Mouse (Mus musculus) embryo, embryonic 11 days (tissue): ENCODE data around the gene Gpr152.
A peak's percentile ranks its signal among the peaks of the same experiment; 100 is the strongest.

ENCODE experiments used
- DNase-seq: peaks from one replicate; pipeline ENCODE4 v3.0.0-alpha.2; 2015

Gpr152 gene

DNA sequence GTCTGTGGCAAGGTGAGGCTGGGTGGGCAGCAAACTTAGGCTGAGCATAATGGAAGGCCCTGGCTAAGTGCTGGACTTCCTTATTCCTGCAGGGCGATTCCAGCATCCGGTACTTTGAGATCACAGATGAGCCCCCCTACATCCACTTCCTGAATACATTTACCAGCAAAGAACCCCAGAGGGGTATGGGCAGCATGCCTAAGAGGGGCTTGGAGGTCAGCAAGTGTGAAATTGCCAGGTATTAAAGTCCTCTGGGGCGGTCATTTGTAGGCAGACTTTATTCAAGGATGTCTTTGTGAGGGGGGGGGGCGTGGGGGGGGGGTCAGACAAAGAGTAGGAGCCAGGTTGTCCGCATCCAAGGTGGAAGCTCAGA, 11.9 kb downstream of the Gpr152 start:
- DNase-seq, result no peak

DNA sequence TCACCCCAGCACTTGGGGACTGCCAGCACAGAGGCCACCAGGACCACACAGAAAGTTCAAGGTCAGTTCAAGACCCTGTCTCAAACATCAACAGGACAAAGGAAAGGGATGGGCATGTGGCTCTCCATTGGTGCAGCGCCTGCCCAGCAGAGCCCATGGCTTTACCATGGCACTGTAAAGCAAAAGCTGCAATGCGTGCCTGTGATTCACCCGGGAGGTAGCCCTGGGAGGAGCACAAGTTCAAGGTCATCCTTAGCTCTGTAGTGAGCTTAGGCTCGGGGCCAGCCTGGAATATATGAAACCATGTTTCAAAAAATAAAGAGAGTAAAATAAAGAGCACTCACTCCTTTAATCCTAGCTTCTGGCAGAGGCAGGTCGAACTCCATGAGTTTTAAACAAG, 12.3 kb downstream of the Gpr152 start:
- DNase-seq, result no peak

DNA sequence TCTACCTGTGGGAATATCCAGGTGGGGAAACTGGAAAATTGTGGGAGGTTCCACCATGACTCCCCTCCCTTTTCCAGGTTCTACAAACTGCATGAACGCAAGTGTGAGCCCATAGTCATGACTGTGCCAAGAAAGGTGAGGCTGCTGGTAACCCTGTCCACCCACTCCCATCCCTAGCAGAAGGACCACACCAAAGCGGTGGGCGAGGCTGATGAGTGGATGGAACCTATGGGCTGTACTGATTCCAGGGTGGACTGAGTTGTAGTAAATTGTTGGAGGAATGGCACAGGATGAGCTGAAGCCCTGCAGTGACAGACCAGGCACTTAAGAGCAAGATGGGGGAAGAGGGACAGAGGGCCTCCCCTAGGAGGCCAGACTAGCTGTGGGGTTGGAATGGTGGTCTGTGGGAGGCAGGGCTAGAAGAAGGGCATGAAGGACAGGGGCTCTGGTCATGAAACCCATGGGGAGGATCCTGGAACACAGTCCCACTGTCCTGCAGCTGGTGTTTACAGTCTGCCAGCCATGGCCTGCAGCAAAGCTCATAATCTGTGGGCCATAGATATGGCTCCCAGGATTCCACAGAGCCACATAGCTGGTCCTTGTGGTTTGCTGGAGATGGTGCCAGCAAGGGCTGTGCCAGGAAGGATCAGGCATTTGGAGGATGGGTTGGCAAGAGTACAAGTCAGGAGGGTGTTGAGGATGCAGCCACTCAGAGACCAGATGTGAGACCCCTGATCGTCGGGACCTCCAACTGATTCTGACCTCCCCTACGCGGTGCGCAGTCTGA, 13.1 kb downstream of the Gpr152 start:
- no peak for DNase-seq

DNA sequence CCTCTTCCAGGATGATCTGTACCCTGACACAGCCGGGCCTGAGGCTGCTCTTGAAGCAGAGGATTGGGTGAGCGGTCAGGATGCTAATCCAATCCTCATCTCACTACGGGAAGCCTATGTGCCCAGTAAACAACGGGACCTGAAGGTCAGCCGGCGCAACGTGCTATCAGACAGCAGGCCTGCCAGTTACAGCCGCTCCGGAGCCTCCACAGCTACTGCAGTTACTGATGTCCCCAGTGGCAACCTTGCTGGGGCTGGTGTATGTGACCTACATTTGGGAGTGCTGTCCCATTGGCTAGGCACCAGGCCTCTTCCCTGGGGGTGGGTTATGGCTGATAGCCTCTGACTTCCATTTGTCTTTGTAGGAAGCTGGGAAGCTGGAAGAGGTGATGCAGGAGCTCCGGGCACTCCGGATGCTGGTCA, 13.7 kb downstream of the Gpr152 start, which contains the start of gene Ptprcap:
TSS of gene Ptprcap (plus strand) at position 373 of the 423 bp plus-strand sequence.
- no peak for DNase-seq

DNA sequence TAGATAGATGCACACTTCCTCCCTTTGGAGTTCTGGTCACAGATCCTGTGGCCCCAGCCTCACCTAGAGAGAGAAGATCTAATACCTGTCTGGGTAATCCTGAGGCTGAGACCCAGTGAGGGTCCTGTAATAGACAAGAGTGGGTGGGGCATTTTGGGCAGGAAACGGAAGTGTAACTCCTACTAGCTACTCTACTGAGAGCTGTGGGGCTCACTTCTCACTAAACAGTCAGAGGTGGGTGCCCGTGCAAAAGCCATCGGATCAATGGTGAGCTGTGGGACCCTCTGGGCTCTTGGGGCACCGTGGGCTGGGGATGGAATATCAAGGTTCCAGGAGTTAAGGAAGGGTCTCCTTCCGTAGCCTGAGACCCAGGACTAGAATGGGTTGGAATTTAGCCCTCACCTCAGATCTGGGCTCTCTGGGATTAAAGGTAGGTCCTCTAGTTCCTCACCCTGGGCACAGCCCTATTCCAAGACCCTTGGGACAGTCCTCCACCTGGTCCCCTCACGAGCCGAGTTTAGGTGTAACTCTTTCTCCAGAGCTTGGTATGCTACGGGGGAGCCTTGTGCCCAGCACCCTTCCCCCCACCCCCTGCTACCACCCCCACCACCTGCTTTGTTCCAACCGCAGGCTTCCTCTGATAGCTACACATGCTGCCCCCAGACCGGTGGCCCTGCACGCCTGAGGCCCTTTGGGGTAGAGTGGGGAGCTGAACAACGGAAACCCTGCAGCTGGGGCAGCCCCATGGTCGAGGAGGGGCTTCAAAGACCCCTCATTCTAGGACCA, 15.0 kb downstream of the Gpr152 start:
- DNase-seq, result no peak

DNA sequence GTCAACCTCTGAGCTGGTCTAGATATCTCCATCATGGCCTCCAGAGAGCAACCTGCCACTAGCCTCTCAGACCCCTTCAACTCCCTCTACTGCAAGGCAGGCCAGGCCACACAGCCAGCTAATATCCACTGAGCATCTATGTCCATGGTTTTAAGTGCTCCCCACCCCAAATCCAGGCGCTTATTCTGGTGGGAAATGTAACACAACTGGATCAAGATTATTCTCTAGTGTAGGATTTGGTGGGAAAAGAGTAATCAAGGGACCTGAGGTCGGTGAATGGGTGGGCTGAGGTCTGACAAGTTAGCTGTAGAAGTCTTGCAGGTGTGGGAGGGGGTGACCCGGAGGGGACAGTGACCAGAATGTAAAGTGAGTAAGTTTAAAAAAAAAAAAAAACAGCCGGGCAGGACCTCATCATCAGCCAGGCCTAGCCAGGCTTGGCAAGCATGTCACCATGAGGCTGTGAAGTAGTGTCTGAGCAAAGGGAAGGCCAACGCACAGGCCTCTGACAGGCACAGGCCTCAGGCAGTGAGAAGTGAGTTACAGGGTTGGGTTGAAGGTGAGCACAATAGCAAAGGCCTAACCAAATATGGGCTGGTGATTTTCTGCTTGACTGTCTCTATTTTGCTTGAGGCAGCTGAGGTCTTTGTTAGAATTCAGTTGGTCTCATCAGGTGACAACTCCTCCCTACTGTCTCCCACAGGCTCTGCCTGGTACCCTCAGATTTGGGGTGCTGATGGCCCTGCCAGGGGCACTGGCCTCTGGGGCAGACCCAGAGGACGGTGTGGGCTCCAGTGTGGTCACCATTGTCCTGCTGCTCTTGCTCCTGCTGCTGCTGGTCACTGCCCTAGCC, 15.9 kb downstream of the Gpr152 start:
- DNase-seq, result no peak

DNA sequence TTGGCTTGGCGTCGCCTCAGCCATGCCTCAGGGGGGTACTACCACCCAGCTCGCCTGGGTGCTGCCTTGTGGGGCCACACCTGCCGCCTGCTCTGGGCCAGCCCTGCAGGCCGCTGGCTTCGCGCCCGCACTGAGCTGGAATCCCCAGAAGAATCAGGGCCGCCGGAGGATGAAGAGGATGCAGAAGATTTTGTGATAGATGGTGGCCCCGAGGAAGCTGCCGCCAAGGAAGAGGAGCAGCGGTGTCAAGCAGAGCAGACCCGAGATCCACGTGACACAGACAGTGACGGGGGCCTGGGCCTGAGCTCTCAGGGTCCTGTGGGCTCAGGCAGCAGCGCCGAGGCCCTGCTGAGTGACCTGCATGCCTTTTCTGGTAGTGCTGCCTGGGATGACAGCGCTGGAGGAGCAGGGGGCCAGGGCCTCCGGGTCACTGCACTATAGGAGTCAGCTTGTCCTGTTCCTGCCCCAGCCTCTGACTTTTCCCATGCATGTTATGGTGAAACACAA, 16.5 kb downstream of the Gpr152 start:
- DNase-seq, result no peak

DNA sequence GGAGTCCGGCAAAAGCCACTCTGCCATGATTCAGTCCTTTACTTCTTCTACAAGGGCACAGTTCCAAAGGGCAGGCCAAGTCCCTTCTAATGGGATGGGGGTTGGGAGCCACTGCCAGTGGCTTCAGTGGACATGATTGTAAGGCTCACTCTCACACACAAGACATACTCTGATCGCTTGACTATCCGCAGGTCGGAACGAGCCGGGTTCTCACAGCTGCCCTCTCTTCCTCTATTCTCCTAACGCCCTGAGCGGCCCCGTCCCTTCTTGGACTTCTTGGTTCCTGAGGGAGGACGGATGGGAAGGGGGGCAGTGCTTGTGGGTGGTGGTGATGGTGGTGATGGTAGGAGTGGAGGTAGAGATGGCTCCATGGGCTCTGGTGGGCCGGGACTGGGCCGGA, 17.2 kb downstream of the Gpr152 start:
- DNase-seq, result no peak

DNA sequence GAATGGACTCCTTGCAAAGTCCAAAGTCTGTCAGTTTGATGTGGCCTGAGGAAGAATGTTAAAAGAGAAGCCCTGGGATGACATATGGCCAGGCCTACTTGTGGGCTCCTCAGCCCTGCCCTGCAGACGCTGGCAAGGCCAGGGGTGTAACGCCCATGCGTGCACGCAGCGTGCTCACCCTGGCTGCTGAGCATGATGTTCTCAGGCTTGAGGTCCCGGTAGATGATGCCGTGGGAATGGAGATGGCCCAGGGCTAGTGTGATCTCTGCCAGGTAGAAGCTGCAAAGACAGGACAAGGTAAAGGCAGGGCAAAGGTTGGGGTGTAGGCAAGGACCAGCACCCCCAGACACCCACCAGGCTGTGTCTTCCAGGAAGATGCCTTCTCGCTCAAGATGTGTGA, 19.5 kb downstream of the Gpr152 start:
- DNase-seq, result no peak

DNA sequence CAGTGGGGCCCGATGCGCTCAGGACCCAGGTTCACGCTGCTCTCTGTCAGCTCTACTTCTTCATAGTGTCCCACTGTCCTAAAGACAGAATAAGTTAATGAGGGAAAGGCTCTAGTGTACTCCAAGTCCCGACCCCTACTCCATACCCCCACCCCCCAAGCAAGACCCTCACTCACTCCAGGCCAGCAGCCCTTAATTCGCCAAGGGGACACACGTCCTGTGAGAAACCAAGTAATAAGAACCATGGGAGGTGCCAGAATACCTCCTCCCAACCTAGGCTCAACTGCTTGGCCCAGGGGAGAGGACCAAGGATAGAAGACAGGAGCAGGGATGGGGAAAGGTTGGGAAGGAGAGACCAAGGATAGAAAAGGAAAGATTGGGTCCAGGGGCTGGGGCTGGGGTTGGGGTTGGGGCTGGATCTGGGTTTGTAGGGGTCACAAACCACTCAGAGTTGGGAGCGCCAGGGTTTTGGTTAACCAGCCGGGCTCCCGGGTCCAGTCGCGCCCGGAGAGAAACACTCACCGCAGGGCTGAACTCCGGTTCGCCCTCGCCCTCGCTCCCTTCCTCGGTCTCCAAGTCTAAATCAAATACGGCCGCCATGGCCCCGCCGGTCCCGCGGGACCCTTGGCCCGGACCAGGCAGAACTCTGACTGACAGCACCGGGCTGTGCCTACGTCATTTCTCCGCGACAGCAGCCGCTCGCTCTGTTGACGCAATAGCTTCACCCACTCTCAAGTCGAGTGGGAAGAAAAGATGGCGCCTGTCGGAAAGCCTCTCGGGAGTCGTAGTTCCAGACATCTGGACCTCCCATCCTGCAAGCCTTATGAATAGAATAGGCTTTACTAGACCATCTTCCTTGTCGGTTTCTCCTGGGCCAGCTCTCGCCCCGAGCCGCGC, 23.3 kb downstream of the Gpr152 start, which contains the start of gene Rps6kb2:
TSS of gene Rps6kb2 (minus strand) at position 709 of the 897 bp plus-strand sequence.
- DNase-seq, result peak; percentile 97

DNA sequence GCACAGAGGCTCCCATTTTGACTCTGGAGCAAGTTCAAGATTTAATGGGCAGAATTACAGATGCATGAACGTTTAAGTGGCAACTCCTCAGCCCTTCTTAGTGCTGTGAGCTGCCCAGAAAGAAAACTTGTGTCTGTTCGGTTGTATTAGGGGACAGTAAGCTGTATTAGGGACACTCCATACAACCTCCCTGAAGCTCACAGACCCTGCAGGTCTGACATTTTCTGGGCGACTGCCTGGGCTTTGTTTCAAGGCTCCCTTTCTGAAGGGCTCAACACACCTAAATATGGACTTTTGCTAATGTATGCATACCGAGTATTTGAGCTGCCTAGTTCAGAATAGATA, 23.9 kb downstream of the Gpr152 start:
- no peak for DNase-seq

DNA sequence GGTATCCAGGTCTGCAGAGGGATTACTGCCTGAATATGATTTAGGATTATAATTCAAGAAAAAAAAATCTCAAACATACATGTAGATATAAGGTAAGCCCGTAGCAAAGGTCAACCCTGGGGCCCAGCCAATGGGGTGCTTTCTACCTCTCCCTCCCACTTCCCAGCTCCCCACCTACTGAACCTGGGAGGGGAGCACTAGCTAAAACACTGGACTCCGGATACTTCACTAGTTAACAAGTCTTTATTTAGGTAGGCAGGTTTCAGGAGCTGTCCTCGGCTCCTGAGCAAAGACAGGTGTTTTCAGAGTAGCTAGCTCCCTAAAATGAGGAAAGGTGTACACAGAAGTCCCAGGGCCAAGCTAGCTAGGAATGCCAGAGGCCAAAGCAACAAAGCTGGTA, 24.5 kb downstream of the Gpr152 start:
- DNase-seq, result no peak

DNA sequence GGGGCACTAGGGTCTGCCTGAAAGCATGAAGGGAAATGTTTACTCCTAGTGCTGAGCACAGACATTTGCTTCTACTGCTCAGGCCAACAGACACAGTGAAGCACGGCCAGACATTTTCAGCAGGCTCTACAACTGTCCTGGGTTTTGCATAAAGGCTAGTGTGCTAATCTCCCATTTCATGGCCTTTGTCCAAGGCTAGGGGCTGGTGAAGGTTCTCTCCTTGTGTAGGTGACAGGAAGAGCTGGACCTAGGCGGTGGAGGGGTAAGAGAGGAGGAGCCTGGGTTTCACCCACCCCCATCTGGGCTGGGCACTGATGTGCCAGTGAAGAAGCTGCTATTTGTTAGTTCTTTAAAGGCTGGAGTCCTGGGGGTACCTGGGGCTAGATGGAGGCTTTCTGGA, 25.1 kb downstream of the Gpr152 start:
- no peak for DNase-seq

DNA sequence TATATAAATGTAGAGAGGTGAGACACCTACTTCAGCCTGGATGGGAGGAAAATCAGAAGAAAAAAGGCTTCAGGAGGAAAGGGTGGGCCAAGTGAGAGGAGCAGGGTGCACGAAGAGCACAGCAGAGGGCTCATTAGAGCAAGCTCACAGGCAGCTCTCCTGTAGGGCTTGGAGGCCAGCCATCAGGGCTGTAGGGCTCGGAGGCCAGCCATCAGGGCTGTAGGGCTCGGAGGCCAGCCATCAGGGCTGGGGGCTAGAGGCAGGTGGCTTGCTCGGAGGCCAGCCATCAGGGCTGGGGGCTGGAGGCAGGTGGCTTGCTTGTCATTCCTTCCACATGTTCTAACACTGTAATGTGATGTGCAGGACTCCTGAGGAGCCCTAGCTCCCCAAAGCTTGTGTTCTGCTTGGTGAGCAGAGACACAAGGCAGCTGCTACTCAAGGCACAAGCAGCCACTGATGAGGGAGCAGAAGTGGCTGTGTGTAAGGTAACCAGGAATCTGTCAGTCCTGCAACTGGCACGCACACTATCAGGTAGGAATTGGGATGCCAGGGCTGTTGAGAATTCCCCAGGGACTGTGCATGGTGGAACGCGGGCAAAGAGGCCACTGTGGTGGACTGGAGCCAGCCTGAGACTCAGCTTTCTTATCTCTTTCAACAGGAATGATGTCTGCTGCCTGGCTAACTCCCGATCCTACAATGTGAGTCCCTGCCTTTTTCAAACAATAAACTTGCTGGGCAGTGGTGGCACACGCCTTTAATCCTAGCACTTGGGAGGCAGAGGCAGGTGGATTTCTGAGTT, 27.3 kb downstream of the Gpr152 start:
- DNase-seq, result no peak

DNA sequence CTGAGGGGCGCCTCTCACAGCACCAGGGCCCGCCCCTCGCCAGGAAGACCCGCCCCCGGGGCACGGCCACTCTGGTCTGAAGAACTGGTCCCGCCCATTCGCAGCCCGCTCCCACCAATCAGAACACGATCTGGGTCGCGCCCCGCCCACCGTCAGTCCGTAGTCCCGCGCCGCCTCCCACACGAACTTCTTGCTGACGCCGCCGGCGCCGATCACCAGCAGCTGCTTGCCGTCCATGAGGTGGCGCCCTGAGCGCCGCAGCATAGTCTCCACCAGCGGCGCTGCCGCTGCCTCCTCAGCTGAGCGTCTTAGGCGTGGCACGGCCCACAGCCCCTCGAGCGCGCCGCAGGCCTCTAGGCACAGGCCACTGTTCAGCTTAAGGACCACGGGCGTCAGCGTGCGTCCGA, 29.8 kb downstream of the Gpr152 start:
- peak; percentile 99 for DNase-seq

DNA sequence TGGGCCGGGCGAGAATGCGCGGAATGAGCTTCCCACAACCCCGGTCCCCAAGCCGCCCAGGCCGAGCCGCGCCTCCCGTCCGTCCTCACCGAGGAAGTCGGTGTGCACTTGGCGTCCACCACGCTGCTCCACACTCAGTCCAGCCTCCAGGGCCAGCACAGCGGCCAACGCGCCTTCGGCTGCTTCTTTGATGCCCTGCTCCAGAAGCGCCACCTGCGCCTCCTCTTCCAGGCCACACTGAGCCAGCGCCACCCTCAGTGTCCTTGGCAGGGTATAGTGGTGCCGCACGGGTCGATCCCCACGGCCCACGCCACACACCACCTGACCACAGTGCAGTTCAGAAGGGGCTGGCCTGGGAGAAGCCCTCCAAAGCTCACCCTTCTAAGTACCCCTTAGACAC, 30.2 kb downstream of the Gpr152 start:
- no peak for DNase-seq

DNA sequence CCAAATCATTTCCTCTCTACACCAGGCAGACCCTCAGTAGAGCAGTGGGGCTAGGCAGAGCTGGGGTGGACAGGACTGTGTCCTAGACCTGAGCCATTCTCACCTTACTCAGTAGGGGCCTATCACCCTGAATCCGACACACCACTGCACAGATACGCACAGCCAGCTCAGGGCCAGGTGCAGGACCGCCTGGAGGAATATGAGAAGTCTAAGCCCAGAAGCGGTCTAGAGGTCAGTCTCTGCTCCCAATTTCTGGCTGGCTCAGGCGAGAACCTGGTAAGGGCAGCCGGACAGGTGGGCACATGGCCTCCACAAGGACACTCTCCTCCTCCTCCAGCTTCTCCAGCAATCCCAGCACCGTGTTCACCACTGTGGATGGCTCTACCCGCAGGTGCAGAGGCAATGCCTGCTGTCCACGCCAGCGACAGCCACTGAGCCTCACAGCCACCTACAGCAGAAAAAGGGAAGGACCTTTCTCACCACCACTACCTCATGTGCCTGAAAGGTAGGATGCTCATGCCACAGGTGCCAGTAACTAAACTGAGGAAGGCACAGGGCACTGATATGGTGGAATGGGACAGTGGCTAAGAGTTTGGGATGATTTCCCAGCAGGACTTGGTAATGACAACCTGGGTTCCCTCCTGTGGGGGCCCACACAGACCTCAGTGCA, 31.3 kb downstream of the Gpr152 start:
- no peak for DNase-seq

DNA sequence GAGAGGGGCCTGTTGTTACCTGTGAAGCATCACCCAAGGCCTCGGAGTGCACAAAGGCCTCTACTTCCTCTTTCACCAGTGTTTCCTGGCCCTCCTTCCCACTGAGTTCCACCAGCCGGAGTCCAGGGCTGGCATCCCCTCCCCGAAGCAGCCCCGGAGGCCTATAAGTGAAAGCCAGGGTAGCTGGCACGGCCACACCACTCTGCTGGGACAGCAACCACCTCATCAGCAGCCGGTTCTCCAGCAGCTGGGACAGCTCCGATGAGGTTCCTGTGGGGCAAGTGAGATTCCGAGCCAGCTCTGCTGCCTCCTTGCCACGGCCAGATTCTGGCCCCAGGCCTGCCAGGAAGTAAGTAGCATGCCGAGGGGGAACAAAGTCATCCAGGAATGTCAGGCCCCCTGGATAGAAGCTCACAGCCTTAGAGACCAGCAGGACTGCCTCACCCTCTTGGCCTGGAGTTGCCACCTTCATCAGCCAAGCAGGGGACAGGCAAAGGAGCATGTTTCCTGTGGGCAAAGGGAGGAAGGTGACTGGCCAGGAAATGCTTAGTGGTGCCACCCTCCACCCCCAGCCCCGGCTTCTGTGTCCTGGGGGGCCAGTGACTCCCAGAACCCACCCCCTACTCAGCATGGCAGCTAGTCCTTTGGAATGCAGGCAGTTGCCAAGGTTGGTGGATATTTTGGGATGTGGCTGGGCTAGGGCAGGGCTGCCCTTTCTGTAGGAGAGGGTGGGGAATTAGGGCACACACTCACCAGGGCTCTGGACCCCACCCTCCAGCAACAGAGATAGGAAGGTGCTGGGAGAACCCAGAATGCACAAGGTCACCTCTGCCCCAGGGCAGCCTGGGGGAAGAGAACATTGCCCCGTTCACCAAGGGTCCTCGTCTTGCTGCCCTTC, 32.1 kb downstream of the Gpr152 start:
- DNase-seq, result no peak

DNA sequence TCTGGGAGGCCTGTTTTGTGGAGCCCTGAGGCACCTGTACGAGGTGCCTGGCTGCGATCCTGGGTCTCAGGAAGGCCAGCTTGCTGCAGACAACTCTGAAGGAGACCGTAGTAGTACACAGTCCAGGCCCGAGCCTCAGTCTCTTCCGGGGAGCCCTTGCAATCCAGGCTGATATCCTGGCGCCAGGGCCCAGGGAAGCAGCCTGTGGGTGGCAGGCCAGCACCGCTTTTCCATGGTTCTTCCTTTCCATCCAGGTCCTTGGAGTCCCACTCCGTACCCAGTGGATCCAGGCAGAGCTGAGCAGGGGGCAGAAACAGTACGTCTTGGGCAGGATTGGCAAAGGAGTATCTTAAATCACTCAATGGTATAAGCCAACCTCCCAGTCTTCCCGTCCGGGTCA, 33.3 kb downstream of the Gpr152 start:
- DNase-seq, result no peak
